Comparison of ENCODE assay signal across 8 mouse cellular contexts in genomic region chr2:162866613-162867314, GRCm38 (mm10).
DNase-seq lines count a peak whose midpoint lies in the region; ATAC-seq and TF ChIP-seq lines count a peak whose summit lies in the region.
"Had no signal": no experiment of that assay in that cellular context is flagged by ENCODE, and none has a peak within 500 bp of the region (broad histone marks: within the 10 kb centered on the region; RNA-seq: fewer than 3 reads in every experiment).

No protein-coding gene starts in this region.

- no peak overlapping the region for H3K27ac ChIP-seq in kidney, embryonic 16.5 days (ENCODE audit: low read length)
- no peak overlapping the region for H3K27ac ChIP-seq in embryonic facial prominence, embryonic 15.5 days (replicated peaks)
- H3K27ac ChIP-seq in hindbrain, embryonic 13.5 days: no peak overlapping the region
- H3K27ac ChIP-seq in midbrain, postnatal 0 days (ENCODE audit: low read depth, low read length): no peak overlapping the region
- no peak overlapping the region for H3K27ac ChIP-seq in thymus, adult 2 months (ENCODE audit: control insufficient read depth, insufficient read depth, low read length)
- H3K27ac ChIP-seq: liver, embryonic 12.5 days had no signal

- TF ChIP-seq POLR2A in thymus, adult 2 months (IDR thresholded peaks at IDR 0.05; ENCODE audit: control insufficient read depth, extremely low read depth, insufficient read depth, low read length, poor library complexity): no peak

- TF ChIP-seq CTCF in midbrain, postnatal 0 days (IDR thresholded peaks at IDR 0.05): no peak
- no peak for TF ChIP-seq CTCF in thymus, adult 2 months (IDR thresholded peaks at IDR 0.05; ENCODE audit: borderline replicate concordance, control insufficient read depth, extremely low read depth, insufficient read depth, low read length, poor library complexity)

- peak overlapping the region; percentile 33; the same call in 1 of the 2 replicates for H3K4me3 ChIP-seq in kidney, embryonic 16.5 days (ENCODE audit: low read length)
- H3K4me3 ChIP-seq in embryonic facial prominence, embryonic 15.5 days (replicated peaks): no peak overlapping the region
- H3K4me3 ChIP-seq in hindbrain, embryonic 13.5 days: peak overlapping the region; percentile 25
- no peak overlapping the region for H3K4me3 ChIP-seq in midbrain, postnatal 0 days (ENCODE audit: low read depth, low read length)
- no peak overlapping the region for H3K4me3 ChIP-seq in thymus, adult 2 months (ENCODE audit: control insufficient read depth, insufficient read depth, low read length)
- H3K4me3 ChIP-seq: liver, embryonic 12.5 days had no signal

- peak overlapping the region; percentile 61 for H3K4me2 ChIP-seq in kidney, embryonic 16.5 days (replicated peaks; ENCODE audit: low read depth, low read length)
- peak overlapping the region; percentile 40; the same call in 1 of the 2 replicates for H3K4me2 ChIP-seq in embryonic facial prominence, embryonic 15.5 days (replicated peaks)
- H3K4me2 ChIP-seq in hindbrain, embryonic 13.5 days: peak overlapping the region; percentile 53
- peak overlapping the region; percentile 53 for H3K4me2 ChIP-seq in midbrain, postnatal 0 days (ENCODE audit: low read depth, low read length, poor library complexity, severe bottlenecking)
- H3K4me2 ChIP-seq: liver, embryonic 12.5 days had no signal

- no peaks in the 10 kb centered on the region for H3K9me3 ChIP-seq in kidney, embryonic 16.5 days (ENCODE audit: low read length)
- H3K9me3 ChIP-seq in embryonic facial prominence, embryonic 15.5 days (replicated peaks): no peaks in the 10 kb centered on the region
- H3K9me3 ChIP-seq in hindbrain, embryonic 13.5 days: no peaks in the 10 kb centered on the region
- no peaks in the 10 kb centered on the region for H3K9me3 ChIP-seq in midbrain, postnatal 0 days (ENCODE audit: low read length)
- H3K9me3 ChIP-seq: liver, embryonic 12.5 days had no signal

- H3K27me3 ChIP-seq in kidney, embryonic 16.5 days (ENCODE audit: insufficient read depth, low read length): peaks cover 18% of the 10 kb centered on the region
- no peaks in the 10 kb centered on the region for H3K27me3 ChIP-seq in embryonic facial prominence, embryonic 15.5 days
- peaks cover 13% of the 10 kb centered on the region; the same call in 1 of the 2 replicates for H3K27me3 ChIP-seq in hindbrain, embryonic 13.5 days
- H3K27me3 ChIP-seq in midbrain, postnatal 0 days (ENCODE audit: insufficient read depth, low read length): no peaks in the 10 kb centered on the region
- no peaks in the 10 kb centered on the region; the same call in 1 of the 2 replicates for H3K27me3 ChIP-seq in thymus, adult 2 months (ENCODE audit: control insufficient read depth, insufficient read depth, low read length)

- 20% methylated on average over 11 of the region's 11 CpGs for WGBS in kidney, embryonic 16.5 days
- 14% methylated on average over 11 of the region's 11 CpGs for WGBS in embryonic facial prominence, embryonic 15.5 days
- 13% methylated on average over 11 of the region's 11 CpGs for WGBS in hindbrain, embryonic 13.5 days
- WGBS in midbrain, postnatal 0 days: 7% methylated on average over 11 of the region's 11 CpGs
- 29% methylated on average over 11 of the region's 11 CpGs for WGBS in thymus, adult 2 months

- no peaks in the 10 kb centered on the region for H3K36me3 ChIP-seq in kidney, embryonic 16.5 days (ENCODE audit: insufficient read depth, low read length)
- no peaks in the 10 kb centered on the region for H3K36me3 ChIP-seq in embryonic facial prominence, embryonic 15.5 days
- H3K36me3 ChIP-seq in hindbrain, embryonic 13.5 days: no peaks in the 10 kb centered on the region
- H3K36me3 ChIP-seq in midbrain, postnatal 0 days (ENCODE audit: insufficient read depth, low read length): no peaks in the 10 kb centered on the region
- no peaks in the 10 kb centered on the region for H3K36me3 ChIP-seq in thymus, adult 2 months (ENCODE audit: control insufficient read depth, insufficient read depth, low read length)
- H3K36me3 ChIP-seq: liver, embryonic 12.5 days had no signal

- ATAC-seq in kidney, embryonic 16.5 days (ENCODE audit: low FRiP score, low TSS enrichment): no peak
- ATAC-seq in embryonic facial prominence, embryonic 15.5 days (ENCODE audit: insufficient number of reproducible peaks, low FRiP score, low TSS enrichment, low read depth): no peak
- no peak for ATAC-seq in hindbrain, embryonic 13.5 days (ENCODE audit: low FRiP score)
- ATAC-seq in midbrain, postnatal 0 days (ENCODE audit: low FRiP score): no peak
- ATAC-seq: liver, embryonic 12.5 days had no signal

- no peak for DNase-seq in kidney, postnatal 10 days
- peak; percentile 36 for DNase-seq in midbrain, postnatal 0 days (ENCODE audit: low spot score)
- DNase-seq in thymus, adult 2 months: no peak
- no peak for DNase-seq in B cell, adult 2 months

- peaks cover 4% of the 10 kb centered on the region; the same call in 1 of the 2 replicates for H3K4me1 ChIP-seq in kidney, embryonic 16.5 days (ENCODE audit: insufficient read depth, low read length)
- H3K4me1 ChIP-seq in embryonic facial prominence, embryonic 15.5 days: 0 out of 2 replicates have a peak, but pooled peaks cover 5% of the 10 kb centered on the region
- peaks cover 10% of the 10 kb centered on the region for H3K4me1 ChIP-seq in hindbrain, embryonic 13.5 days (replicated peaks)
- no peaks in the 10 kb centered on the region for H3K4me1 ChIP-seq in midbrain, postnatal 0 days (ENCODE audit: insufficient read depth, low read length)
- no peaks in the 10 kb centered on the region for H3K4me1 ChIP-seq in thymus, adult 2 months (replicated peaks; ENCODE audit: control insufficient read depth, insufficient read depth, low read length)
- H3K4me1 ChIP-seq: liver, embryonic 12.5 days had no signal

- H3K9ac ChIP-seq in kidney, embryonic 16.5 days (replicated peaks; ENCODE audit: low read length): no peak overlapping the region
- H3K9ac ChIP-seq in embryonic facial prominence, embryonic 15.5 days: no peak overlapping the region
- H3K9ac ChIP-seq in hindbrain, embryonic 13.5 days: 0 out of 2 replicates have a peak overlapping the region, but pooled peaks have one; percentile 6
- no peak overlapping the region for H3K9ac ChIP-seq in midbrain, postnatal 0 days (replicated peaks; ENCODE audit: low read length, poor library complexity, severe bottlenecking)
- H3K9ac ChIP-seq: liver, embryonic 12.5 days had no signal

Comparison
In these comparisons a context has a peak if more than half of its experiments do, and no peak if none do; other contexts are left out.
1. H3K4me3 ChIP-seq: peak in kidney, embryonic 16.5 days (single experiment) and hindbrain, embryonic 13.5 days (single experiment); none in embryonic facial prominence, embryonic 15.5 days (single experiment), midbrain, postnatal 0 days (single experiment) and thymus, adult 2 months (single experiment).
2. Peak in every context shown above with its lines, with median percentiles within 50 percentile points of each other: H3K4me2 ChIP-seq.